Mouse (Mus musculus) brain, embryonic 14.5 days (tissue): ENCODE results near the gene Fam122c.

ENCODE experiments used
- CTCF ChIP-seq: fragments of 200-500 bp; IDR thresholded peaks from 2 replicates; pipeline ENCODE4 v1.5.1; 2012; ENCODE audit warnings: inconsistent platforms, mild to moderate bottlenecking, moderate library complexity, borderline replicate concordance; ENCODE audit not compliant: insufficient read depth, insufficient read length; ENCODE audit errors: extremely low read depth
- POLR2A ChIP-seq: fragments of 200-500 bp; IDR thresholded peaks from 2 replicates; pipeline ENCODE4 v1.6.1; 2012; ENCODE audit warnings: mild to moderate bottlenecking, inconsistent platforms, borderline replicate concordance; ENCODE audit not compliant: poor library complexity, insufficient read depth, insufficient read length, severe bottlenecking; ENCODE audit errors: extremely low read depth

GRCm38 (mm10) chrX:53224353-53224944 is 48.8 kb upstream of the Fam122c start:
- TF ChIP-seq POLR2A (no peak), CTCF (no peak)
